Mouse (Mus musculus) bone marrow macrophage, adult 2 months (primary cell): Measurements from ENCODE around the gene Etl4.

Source experiments
- CTCF ChIP-seq: IDR thresholded peaks from 2 replicates; pipeline ENCODE4 v1.5.1; 2012; ENCODE audit warnings: low read depth, mild to moderate bottlenecking, low read length, moderate library complexity
- POLR2A ChIP-seq: IDR thresholded peaks from 2 replicates; pipeline ENCODE4 v1.6.1; 2012; ENCODE audit warnings: mild to moderate bottlenecking, low read depth, low read length, borderline replicate concordance

- TF ChIP-seq CTCF (peak; percentile 70), POLR2A (no peak)
Measured at GRCm38 (mm10) chr2:20779484-20780381, 870.2 kb downstream of the Etl4 start.
